Mouse (Mus musculus): ENCODE measurements around the gene Ppfibp2. TPM values are rescaled to one million over a fixed set of nuclear protein-coding genes. Genes with fewer than 3 reads are reported as not detected.

The Ppfibp2 gene
- polyA plus RNA-seq, 1 experiment, result 0.01 TPM

- no peaks in the 10 kb centered on the region for H3K79me2 ChIP-seq (ENCODE audit: control insufficient read depth, insufficient read depth)
- no peak overlapping the region for H3K4me3 ChIP-seq (ENCODE audit: insufficient read depth, poor library complexity, severe bottlenecking)
- no peak overlapping the region for H3ac ChIP-seq (ENCODE audit: control insufficient read depth, insufficient read length, low read depth)
- no peak for TF ChIP-seq CEBPB (IDR thresholded peaks at IDR 0.05; ENCODE audit: low read depth)
- no peak for TF ChIP-seq FOSL1 (IDR thresholded peaks at IDR 0.05; ENCODE audit: insufficient read depth, low read length, poor library complexity, severe bottlenecking)
- no peak for TF ChIP-seq MYOD1 (IDR thresholded peaks at IDR 0.05; ENCODE audit: control insufficient read depth, insufficient read length, low read depth)
- TF ChIP-seq USF1 (IDR thresholded peaks at IDR 0.05; ENCODE audit: low read depth), result no peak
- TF ChIP-seq MAX (IDR thresholded peaks at IDR 0.05), result no peak
- no peak for TF ChIP-seq CTCF (IDR thresholded peaks at IDR 0.05; ENCODE audit: control insufficient read depth, insufficient read depth, insufficient read length)
- no peak for TF ChIP-seq MYOG (IDR thresholded peaks at IDR 0.05; ENCODE audit: control insufficient read depth, extremely low read depth, insufficient read length)
- H3K27me3 ChIP-seq (ENCODE audit: control insufficient read depth, insufficient read depth, insufficient read length), result no peaks in the 10 kb centered on the region
- H3K79me3 ChIP-seq (ENCODE audit: low read depth), result no peaks in the 10 kb centered on the region
- H3K36me3 ChIP-seq (ENCODE audit: control insufficient read depth, insufficient read depth), result no peaks in the 10 kb centered on the region
These were observed 14.7 kb downstream of the Ppfibp2 start for GRCm38 (mm10) chr7:107609622-107610255.

- no peaks in the 10 kb centered on the region for H3K79me2 ChIP-seq (ENCODE audit: control insufficient read depth, insufficient read depth)
- no peaks in the 10 kb centered on the region for H3K27me3 ChIP-seq (ENCODE audit: control insufficient read depth, insufficient read depth, insufficient read length)
- TF ChIP-seq MYOD1 (IDR thresholded peaks at IDR 0.05; ENCODE audit: control insufficient read depth, insufficient read length, low read depth) (no peak), CEBPB (IDR thresholded peaks at IDR 0.05; ENCODE audit: low read depth) (no peak), FOSL1 (IDR thresholded peaks at IDR 0.05; ENCODE audit: insufficient read depth, low read length, poor library complexity, severe bottlenecking) (no peak), MYOG (IDR thresholded peaks at IDR 0.05; ENCODE audit: control insufficient read depth, extremely low read depth, insufficient read length) (no peak), USF1 (IDR thresholded peaks at IDR 0.05; ENCODE audit: low read depth) (no peak), MAX (IDR thresholded peaks at IDR 0.05) (no peak), CTCF (IDR thresholded peaks at IDR 0.05; ENCODE audit: control insufficient read depth, insufficient read depth, insufficient read length) (no peak)
- H3ac ChIP-seq (ENCODE audit: control insufficient read depth, insufficient read length, low read depth), result no peak overlapping the region
- no peaks in the 10 kb centered on the region for H3K79me3 ChIP-seq (ENCODE audit: low read depth)
- H3K4me3 ChIP-seq (ENCODE audit: insufficient read depth, poor library complexity, severe bottlenecking), result no peak overlapping the region
- H3K36me3 ChIP-seq (ENCODE audit: control insufficient read depth, insufficient read depth), result no peaks in the 10 kb centered on the region
These were observed 15.9 kb downstream of the Ppfibp2 start for GRCm38 (mm10) chr7:107610880-107611279.

GRCm38 (mm10) chr7:107618028-107618992, 23.3 kb downstream of the Ppfibp2 start:
- no peak for TF ChIP-seq MYOD1 (IDR thresholded peaks at IDR 0.05; ENCODE audit: control insufficient read depth, insufficient read length, low read depth)
- no peak for TF ChIP-seq CTCF (IDR thresholded peaks at IDR 0.05; ENCODE audit: control insufficient read depth, insufficient read depth, insufficient read length)
- no peak for TF ChIP-seq FOSL1 (IDR thresholded peaks at IDR 0.05; ENCODE audit: insufficient read depth, low read length, poor library complexity, severe bottlenecking)
- no peak for TF ChIP-seq USF1 (IDR thresholded peaks at IDR 0.05; ENCODE audit: low read depth)
- no peak for TF ChIP-seq MAX (IDR thresholded peaks at IDR 0.05)
- TF ChIP-seq MYOG (IDR thresholded peaks at IDR 0.05; ENCODE audit: control insufficient read depth, extremely low read depth, insufficient read length), result no peak
- no peak for TF ChIP-seq CEBPB (IDR thresholded peaks at IDR 0.05; ENCODE audit: low read depth)
- H3K27me3 ChIP-seq (ENCODE audit: control insufficient read depth, insufficient read depth, insufficient read length), result no peaks in the 10 kb centered on the region
- H3K79me3 ChIP-seq (ENCODE audit: low read depth), result no peaks in the 10 kb centered on the region
- H3K4me3 ChIP-seq (ENCODE audit: insufficient read depth, poor library complexity, severe bottlenecking), result no peak overlapping the region
- no peaks in the 10 kb centered on the region for H3K36me3 ChIP-seq (ENCODE audit: control insufficient read depth, insufficient read depth)
- no peaks in the 10 kb centered on the region for H3K79me2 ChIP-seq (ENCODE audit: control insufficient read depth, insufficient read depth)
- H3ac ChIP-seq (ENCODE audit: control insufficient read depth, insufficient read length, low read depth), result no peak overlapping the region

- Histone ChIP-seq H3K27me3 (ENCODE audit: control insufficient read depth, insufficient read depth, insufficient read length) (no peaks in the 10 kb centered on the region), H3K4me3 (ENCODE audit: insufficient read depth, poor library complexity, severe bottlenecking) (no peak overlapping the region), H3ac (ENCODE audit: control insufficient read depth, insufficient read length, low read depth) (no peak overlapping the region), H3K79me2 (ENCODE audit: control insufficient read depth, insufficient read depth) (no peaks in the 10 kb centered on the region), H3K79me3 (ENCODE audit: low read depth) (no peaks in the 10 kb centered on the region), H3K36me3 (ENCODE audit: control insufficient read depth, insufficient read depth) (no peaks in the 10 kb centered on the region)
- TF ChIP-seq MYOD1 (IDR thresholded peaks at IDR 0.05; ENCODE audit: control insufficient read depth, insufficient read length, low read depth) (no peak), MYOG (IDR thresholded peaks at IDR 0.05; ENCODE audit: control insufficient read depth, extremely low read depth, insufficient read length) (no peak), FOSL1 (IDR thresholded peaks at IDR 0.05; ENCODE audit: insufficient read depth, low read length, poor library complexity, severe bottlenecking) (no peak), MAX (IDR thresholded peaks at IDR 0.05) (no peak), CEBPB (IDR thresholded peaks at IDR 0.05; ENCODE audit: low read depth) (no peak), USF1 (IDR thresholded peaks at IDR 0.05; ENCODE audit: low read depth) (no peak), CTCF (IDR thresholded peaks at IDR 0.05; ENCODE audit: control insufficient read depth, insufficient read depth, insufficient read length) (no peak)
These were observed 24.2 kb downstream of the Ppfibp2 start for GRCm38 (mm10) chr7:107619225-107619624.

GRCm38 (mm10) chr7:107620137-107620536, 25.1 kb downstream of the Ppfibp2 start:
- Histone ChIP-seq H3K36me3 (ENCODE audit: control insufficient read depth, insufficient read depth) (no peaks in the 10 kb centered on the region), H3K4me3 (ENCODE audit: insufficient read depth, poor library complexity, severe bottlenecking) (no peak overlapping the region), H3K27me3 (ENCODE audit: control insufficient read depth, insufficient read depth, insufficient read length) (no peaks in the 10 kb centered on the region), H3K79me2 (ENCODE audit: control insufficient read depth, insufficient read depth) (no peaks in the 10 kb centered on the region), H3ac (ENCODE audit: control insufficient read depth, insufficient read length, low read depth) (no peak overlapping the region), H3K79me3 (ENCODE audit: low read depth) (no peaks in the 10 kb centered on the region)
- TF ChIP-seq MYOG (IDR thresholded peaks at IDR 0.05; ENCODE audit: control insufficient read depth, extremely low read depth, insufficient read length) (no peak), FOSL1 (IDR thresholded peaks at IDR 0.05; ENCODE audit: insufficient read depth, low read length, poor library complexity, severe bottlenecking) (no peak), CTCF (IDR thresholded peaks at IDR 0.05; ENCODE audit: control insufficient read depth, insufficient read depth, insufficient read length) (no peak), MAX (IDR thresholded peaks at IDR 0.05) (no peak), MYOD1 (IDR thresholded peaks at IDR 0.05; ENCODE audit: control insufficient read depth, insufficient read length, low read depth) (no peak), USF1 (IDR thresholded peaks at IDR 0.05; ENCODE audit: low read depth) (no peak), CEBPB (IDR thresholded peaks at IDR 0.05; ENCODE audit: low read depth) (no peak)
